Mouse (Mus musculus) stomach, embryonic 15.5 days (tissue): Measurements from ENCODE around the gene Olfr116. TPM values are rescaled to one million over a fixed set of nuclear protein-coding genes. Genes with fewer than 3 reads are reported as not detected.

Experiments used
- ATAC-seq: fragments of 200-750 bp; cut with Nextera tagmentation; 2 replicates; pipeline ENCODE4 v1.8.0; 2017; ENCODE audit warnings: low read depth, moderate number of reproducible peaks, moderate TSS enrichment; ENCODE audit not compliant: insufficient read depth, low FRiP score
- H3K27ac ChIP-seq: fragments of 300-500 bp; sonication (generic); 2 replicates; pipeline ENCODE4 v1.5.1; 2015; ENCODE audit warnings: mild to moderate bottlenecking, inconsistent platforms
- H3K27me3 ChIP-seq: fragments of 300-500 bp; sonication (generic); replicated peaks from 2 replicates; pipeline ENCODE4 v1.6.1; 2015; ENCODE audit warnings: inconsistent platforms
- H3K36me3 ChIP-seq: fragments of 300-500 bp; sonication (generic); 2 replicates; pipeline ENCODE4 v1.6.1; 2015; ENCODE audit warnings: inconsistent platforms
- H3K4me1 ChIP-seq: fragments of 300-500 bp; sonication (generic); 2 replicates; pipeline ENCODE4 v1.6.1; 2015; ENCODE audit warnings: inconsistent platforms
- H3K4me2 ChIP-seq: fragments of 300-500 bp; sonication (generic); 2 replicates; pipeline ENCODE4 v1.6.1; 2015; ENCODE audit warnings: mild to moderate bottlenecking, inconsistent platforms
- H3K4me3 ChIP-seq: fragments of 300-500 bp; sonication (generic); replicated peaks from 2 replicates; pipeline ENCODE4 v1.5.1; 2015; ENCODE audit warnings: inconsistent platforms
- H3K9ac ChIP-seq: fragments of 300-500 bp; sonication (generic); 2 replicates; pipeline ENCODE4 v1.6.1; 2015; ENCODE audit warnings: inconsistent platforms
- H3K9me3 ChIP-seq: fragments of 300-500 bp; sonication (generic); 2 replicates; pipeline ENCODE4 v1.6.1; 2016; ENCODE audit warnings: inconsistent platforms
- WGBS: fragments of 180-500 bp; shearing (Covaris S2); methylation state at CpG from one replicate; pipeline ENCODE4 v1.1.7; 2015; 5-methylcytosine and 5-hydroxymethylcytosine counted together
- polyA plus RNA-seq: library from polyadenylated mRNA; unstranded; fragments of >200 nt; fragmentation: Nextera tagmentation; extraction: Ambion mirVana; gene quantifications from 2 replicates; pipeline ENCODE4 v1.2.1, GENCODE M21; 2015

Gene Olfr116
- polyA plus RNA-seq, result not detected in 2 replicates

GRCm38 (mm10) chr17:37627009-37627408 lies at the start of gene Olfr116, which contains the start of gene Olfr115:
Olfr116 (minus strand) TSS chr17:37627199.
Olfr115 (minus strand) TSS chr17:37627109.
- ATAC-seq, result no peak

GRCm38 (mm10) chr17:37666688-37667087 lies 39.7 kb upstream of the Olfr116 start, which contains the start of gene Olfr118:
Olfr118 (plus strand) TSS chr17:37666988.
- no peak for ATAC-seq
- no peaks in the 10 kb centered on the region for H3K4me1 ChIP-seq
- no peaks in the 10 kb centered on the region for H3K36me3 ChIP-seq
- WGBS, result 54% methylated on average over 2 of the region's 2 CpGs
- H3K9me3 ChIP-seq, result no peaks in the 10 kb centered on the region
- H3K4me3 ChIP-seq, result no peak within 1 kb of the TSS
- no peak within 1 kb of the TSS for H3K9ac ChIP-seq
- H3K27ac ChIP-seq, result no peak within 1 kb of the TSS
- no peak within 1 kb of the TSS for H3K4me2 ChIP-seq
- no peaks in the 10 kb centered on the region for H3K27me3 ChIP-seq

More at GRCm38 (mm10) chr17:37627009-37627408, at the start of gene Olfr116, which contains the start of gene Olfr115:
- Histone ChIP-seq H3K4me1 (no peaks in the 10 kb centered on the region), H3K4me3 (no peak within 1 kb of the TSS), H3K27ac (no peak within 1 kb of the TSS), H3K9me3 (no peaks in the 10 kb centered on the region), H3K9ac (no peak within 1 kb of the TSS), H3K4me2 (no peak within 1 kb of the TSS), H3K27me3 (no peaks in the 10 kb centered on the region), H3K36me3 (no peaks in the 10 kb centered on the region)
- 75% methylated on average over 2 of the region's 2 CpGs for WGBS

GRCm38 (mm10) chr17:37663682-37664081 lies 36.7 kb upstream of the Olfr116 start, which contains the start of gene Olfr117:
Olfr117 (minus strand) TSS chr17:37663782.
- Histone ChIP-seq H3K4me3 (no peak within 1 kb of the TSS), H3K9ac (no peak within 1 kb of the TSS), H3K27me3 (no peaks in the 10 kb centered on the region), H3K4me2 (no peak within 1 kb of the TSS), H3K9me3 (no peaks in the 10 kb centered on the region), H3K27ac (no peak within 1 kb of the TSS), H3K4me1 (no peaks in the 10 kb centered on the region), H3K36me3 (no peaks in the 10 kb centered on the region)
- no peak for ATAC-seq
- 64% methylated on average over 1 of the region's 1 CpGs for WGBS

- ATAC-seq, result no peak
- Histone ChIP-seq H3K9me3 (no peaks in the 10 kb centered on the region), H3K27ac (no peak within 1 kb of the TSS), H3K9ac (no peak within 1 kb of the TSS), H3K27me3 (no peaks in the 10 kb centered on the region), H3K4me3 (no peak within 1 kb of the TSS), H3K4me1 (no peaks in the 10 kb centered on the region), H3K36me3 (no peaks in the 10 kb centered on the region), H3K4me2 (no peak within 1 kb of the TSS)
These were observed 34.4 kb downstream of the Olfr116 start, which contains the start of gene Olfr114 for GRCm38 (mm10) chr17:37592643-37593042. Olfr114 (minus strand) TSS chr17:37592743.

- H3K4me1 ChIP-seq, result no peaks in the 10 kb centered on the region
- H3K4me3 ChIP-seq, result no peak within 1 kb of the TSS
- no peak within 1 kb of the TSS for H3K9ac ChIP-seq
- no peaks in the 10 kb centered on the region for H3K36me3 ChIP-seq
- no peak within 1 kb of the TSS for H3K27ac ChIP-seq
- ATAC-seq, result no peak
- no peaks in the 10 kb centered on the region for H3K9me3 ChIP-seq
- no peak within 1 kb of the TSS for H3K4me2 ChIP-seq
- no peaks in the 10 kb centered on the region for H3K27me3 ChIP-seq
These were observed 49.4 kb downstream of the Olfr116 start, which contains the start of gene Olfr113 for GRCm38 (mm10) chr17:37577563-37577962. Olfr113 (minus strand) TSS chr17:37577663.

Other genes with a start within 250 kb of the Olfr116 start
- not detected in 2 replicates for gene Olfr105-ps, start 248.2 kb downstream of the Olfr116 start, polyA plus RNA-seq
- not detected in 2 replicates for gene Olfr106-ps, start 236.8 kb downstream of the Olfr116 start, polyA plus RNA-seq
- gene Olfr107, start 228.0 kb downstream of the Olfr116 start, polyA plus RNA-seq, result not detected in 2 replicates
- gene Olfr108, start 181.7 kb downstream of the Olfr116 start, polyA plus RNA-seq, result not detected in 2 replicates
- not detected in 2 replicates for gene Olfr109, start 168.3 kb downstream of the Olfr116 start, polyA plus RNA-seq
- not detected in 2 replicates for gene H2-M2, start 143.6 kb downstream of the Olfr116 start, polyA plus RNA-seq
- not detected in 2 replicates for gene Olfr110, start 134.7 kb downstream of the Olfr116 start, polyA plus RNA-seq
- gene Olfr111, start 119.2 kb downstream of the Olfr116 start, polyA plus RNA-seq, result not detected in 2 replicates
- not detected in 2 replicates for gene Olfr112, start 57.7 kb downstream of the Olfr116 start, polyA plus RNA-seq
- not detected in 2 replicates for gene Olfr113, start 49.5 kb downstream of the Olfr116 start, polyA plus RNA-seq
- gene Olfr114, start 34.5 kb downstream of the Olfr116 start, polyA plus RNA-seq, result not detected in 2 replicates
- gene Olfr115, start 90 bp downstream of the Olfr116 start, polyA plus RNA-seq, result not detected in 2 replicates
- not detected in 2 replicates for gene Olfr117, start 36.6 kb upstream of the Olfr116 start, polyA plus RNA-seq
- not detected in 2 replicates for gene Olfr118, start 39.8 kb upstream of the Olfr116 start, polyA plus RNA-seq
- gene Olfr119, start 69.4 kb upstream of the Olfr116 start, polyA plus RNA-seq, result not detected in 2 replicates
- not detected in 2 replicates for gene Olfr120, start 94.6 kb upstream of the Olfr116 start, polyA plus RNA-seq
- not detected in 2 replicates for gene Olfr121, start 121.7 kb upstream of the Olfr116 start, polyA plus RNA-seq
- not detected in 2 replicates for gene Olfr122, start 141.4 kb upstream of the Olfr116 start, polyA plus RNA-seq
- gene Olfr123, start 166.3 kb upstream of the Olfr116 start, polyA plus RNA-seq, result not detected in 2 replicates
- gene Olfr124, start 172.7 kb upstream of the Olfr116 start, polyA plus RNA-seq, result not detected in 2 replicates
- not detected in 2 replicates for gene Olfr125, start 205.8 kb upstream of the Olfr116 start, polyA plus RNA-seq
- gene Olfr126, start 220.3 kb upstream of the Olfr116 start, polyA plus RNA-seq, result not detected in 2 replicates